Mouse (Mus musculus): ENCODE results near the gene I830077J02Rik. TPM values are rescaled to one million over a fixed set of nuclear protein-coding genes. Genes with fewer than 3 reads are reported as not detected.

Gene I830077J02Rik
- polyA plus RNA-seq, 1 experiment: 0.72 TPM

GRCm38 (mm10) chr3:105890220-105890619 is 42.2 kb downstream of the I830077J02Rik start:
- no peak for TF ChIP-seq POLR2A (IDR thresholded peaks at IDR 0.05; ENCODE audit: borderline replicate concordance, insufficient read depth, low read length)
- TF ChIP-seq CTCF (IDR thresholded peaks at IDR 0.05; ENCODE audit: borderline replicate concordance, insufficient read depth, low read depth, low read length): no peak
- WGBS: 29% methylated on average over 4 of the region's 4 CpGs
- Histone ChIP-seq H3K27me3 (ENCODE audit: control insufficient read depth, insufficient read depth, low read length) (no peaks in the 10 kb centered on the region), H3K4me3 (replicated peaks; ENCODE audit: insufficient read depth, low read depth, low read length) (no peak overlapping the region), H3K27ac (ENCODE audit: insufficient read depth, low read length) (no peak overlapping the region), H3K4me1 (ENCODE audit: control insufficient read depth, insufficient read depth, low read length) (peaks cover 7% of the 10 kb centered on the region)
- no peak for DNase-seq

GRCm38 (mm10) chr3:105888961-105889360 is 43.5 kb downstream of the I830077J02Rik start:
- peaks cover 7% of the 10 kb centered on the region for H3K4me1 ChIP-seq (ENCODE audit: control insufficient read depth, insufficient read depth, low read length)
- WGBS: 86% methylated on average over 3 of the region's 3 CpGs
- H3K27me3 ChIP-seq (ENCODE audit: control insufficient read depth, insufficient read depth, low read length): no peaks in the 10 kb centered on the region

GRCm38 (mm10) chr3:105883111-105883510 is 49.4 kb downstream of the I830077J02Rik start:
- Histone ChIP-seq H3K4me1 (ENCODE audit: control insufficient read depth, insufficient read depth, low read length) (no peaks in the 10 kb centered on the region), H3K27ac (ENCODE audit: insufficient read depth, low read length) (no peak overlapping the region), H3K27me3 (ENCODE audit: control insufficient read depth, insufficient read depth, low read length) (no peaks in the 10 kb centered on the region), H3K4me3 (replicated peaks; ENCODE audit: insufficient read depth, low read depth, low read length) (no peak overlapping the region)
- TF ChIP-seq CTCF (IDR thresholded peaks at IDR 0.05; ENCODE audit: borderline replicate concordance, insufficient read depth, low read depth, low read length): no peak
- no peak for TF ChIP-seq POLR2A (IDR thresholded peaks at IDR 0.05; ENCODE audit: borderline replicate concordance, insufficient read depth, low read length)
- WGBS: 92% methylated on average over 2 of the region's 2 CpGs
- DNase-seq: no peak

More at GRCm38 (mm10) chr3:105888961-105889360, 43.5 kb downstream of the I830077J02Rik start:
- Histone ChIP-seq H3K4me3 (replicated peaks; ENCODE audit: insufficient read depth, low read depth, low read length) (no peak overlapping the region), H3K27ac (ENCODE audit: insufficient read depth, low read length) (no peak overlapping the region)
- no peak for DNase-seq
- no peak for TF ChIP-seq CTCF (IDR thresholded peaks at IDR 0.05; ENCODE audit: borderline replicate concordance, insufficient read depth, low read depth, low read length)
- no peak for TF ChIP-seq POLR2A (IDR thresholded peaks at IDR 0.05; ENCODE audit: borderline replicate concordance, insufficient read depth, low read length)

GRCm38 (mm10) chr3:105882105-105882504 is 50.4 kb downstream of the I830077J02Rik start:
- 90% methylated on average over 7 of the region's 7 CpGs for WGBS
- Histone ChIP-seq H3K4me1 (ENCODE audit: control insufficient read depth, insufficient read depth, low read length) (no peaks in the 10 kb centered on the region), H3K27me3 (ENCODE audit: control insufficient read depth, insufficient read depth, low read length) (no peaks in the 10 kb centered on the region), H3K27ac (ENCODE audit: insufficient read depth, low read length) (no peak overlapping the region), H3K4me3 (replicated peaks; ENCODE audit: insufficient read depth, low read depth, low read length) (no peak overlapping the region)
- no peak for DNase-seq
- TF ChIP-seq POLR2A (IDR thresholded peaks at IDR 0.05; ENCODE audit: borderline replicate concordance, insufficient read depth, low read length): no peak
- no peak for TF ChIP-seq CTCF (IDR thresholded peaks at IDR 0.05; ENCODE audit: borderline replicate concordance, insufficient read depth, low read depth, low read length)

- 57% methylated on average over 3 of the region's 3 CpGs for WGBS
- TF ChIP-seq CTCF (IDR thresholded peaks at IDR 0.05; ENCODE audit: borderline replicate concordance, insufficient read depth, low read depth, low read length) (no peak), POLR2A (IDR thresholded peaks at IDR 0.05; ENCODE audit: borderline replicate concordance, insufficient read depth, low read length) (no peak)
- H3K4me1 ChIP-seq (ENCODE audit: control insufficient read depth, insufficient read depth, low read length): no peaks in the 10 kb centered on the region
- H3K4me3 ChIP-seq (replicated peaks; ENCODE audit: insufficient read depth, low read depth, low read length): no peak overlapping the region
- DNase-seq: no peak
- no peaks in the 10 kb centered on the region for H3K27me3 ChIP-seq (ENCODE audit: control insufficient read depth, insufficient read depth, low read length)
- no peak overlapping the region for H3K27ac ChIP-seq (ENCODE audit: insufficient read depth, low read length)
Observed at GRCm38 (mm10) chr3:105880419-105880818, 52.0 kb downstream of the I830077J02Rik start.

- H3K27me3 ChIP-seq (ENCODE audit: control insufficient read depth, insufficient read depth, low read length): no peaks in the 10 kb centered on the region
- H3K4me1 ChIP-seq (ENCODE audit: control insufficient read depth, insufficient read depth, low read length): no peaks in the 10 kb centered on the region
- no peak overlapping the region for H3K27ac ChIP-seq (ENCODE audit: insufficient read depth, low read length)
- no peak for DNase-seq
- no peak for TF ChIP-seq CTCF (IDR thresholded peaks at IDR 0.05; ENCODE audit: borderline replicate concordance, insufficient read depth, low read depth, low read length)
- TF ChIP-seq POLR2A (IDR thresholded peaks at IDR 0.05; ENCODE audit: borderline replicate concordance, insufficient read depth, low read length): no peak
- no peak overlapping the region for H3K4me3 ChIP-seq (replicated peaks; ENCODE audit: insufficient read depth, low read depth, low read length)
- WGBS: 81% methylated on average over 8 of the region's 8 CpGs
Observed at GRCm38 (mm10) chr3:105878751-105879150, 53.7 kb downstream of the I830077J02Rik start.

- WGBS: 90% methylated on average over 2 of the region's 2 CpGs
- no peak for DNase-seq
- Histone ChIP-seq H3K4me3 (replicated peaks; ENCODE audit: insufficient read depth, low read depth, low read length) (no peak overlapping the region), H3K27me3 (ENCODE audit: control insufficient read depth, insufficient read depth, low read length) (no peaks in the 10 kb centered on the region), H3K27ac (ENCODE audit: insufficient read depth, low read length) (no peak overlapping the region), H3K4me1 (ENCODE audit: control insufficient read depth, insufficient read depth, low read length) (no peaks in the 10 kb centered on the region)
- TF ChIP-seq POLR2A (IDR thresholded peaks at IDR 0.05; ENCODE audit: borderline replicate concordance, insufficient read depth, low read length) (no peak), CTCF (IDR thresholded peaks at IDR 0.05; ENCODE audit: borderline replicate concordance, insufficient read depth, low read depth, low read length) (no peak)
Observed at GRCm38 (mm10) chr3:105877919-105878318, 54.5 kb downstream of the I830077J02Rik start.

- 94% methylated on average over 6 of the region's 6 CpGs for WGBS
- no peak for TF ChIP-seq POLR2A (IDR thresholded peaks at IDR 0.05; ENCODE audit: borderline replicate concordance, insufficient read depth, low read length)
- no peak for TF ChIP-seq CTCF (IDR thresholded peaks at IDR 0.05; ENCODE audit: borderline replicate concordance, insufficient read depth, low read depth, low read length)
- no peak for DNase-seq
- H3K27me3 ChIP-seq (ENCODE audit: control insufficient read depth, insufficient read depth, low read length): no peaks in the 10 kb centered on the region
- H3K27ac ChIP-seq (ENCODE audit: insufficient read depth, low read length): no peak overlapping the region
- no peaks in the 10 kb centered on the region for H3K4me1 ChIP-seq (ENCODE audit: control insufficient read depth, insufficient read depth, low read length)
- no peak overlapping the region for H3K4me3 ChIP-seq (replicated peaks; ENCODE audit: insufficient read depth, low read depth, low read length)
Observed at GRCm38 (mm10) chr3:105877252-105877803, 55.1 kb downstream of the I830077J02Rik start.

All from cerebellum, adult 2 months (tissue).